Mouse (Mus musculus) skeletal muscle tissue, adult 2 months (tissue): Measurements from ENCODE around the gene Gsc.
"Not testable (repeated sequence)": the region's sequence is repeated elsewhere in the genome, so short reads cannot be mapped to it uniquely, and the experiment has no call there.

Experiments
- DNase-seq: peaks from one replicate; pipeline ENCODE4 v3.0.0-alpha.2; 2012; ENCODE audit warnings: low read depth, low spot score

The Gsc gene

GRCm38 (mm10) chr12:104459377-104459776 lies 13.8 kb downstream of the Gsc start:
- DNase-seq: no peak

- DNase-seq: no peak
Measured at GRCm38 (mm10) chr12:104453002-104453401, 20.1 kb downstream of the Gsc start.

GRCm38 (mm10) chr12:104450257-104450656 lies 22.9 kb downstream of the Gsc start:
- no peak for DNase-seq

GRCm38 (mm10) chr12:104448099-104448498 lies 25.0 kb downstream of the Gsc start:
- no peak for DNase-seq

- not testable (repeated sequence) for DNase-seq
Measured at GRCm38 (mm10) chr12:104447056-104447455, 26.1 kb downstream of the Gsc start.

- no peak for DNase-seq
Measured at GRCm38 (mm10) chr12:104443716-104444115, 29.4 kb downstream of the Gsc start.

- DNase-seq: peak; percentile 52
Measured at GRCm38 (mm10) chr12:104440087-104440760, 32.9 kb downstream of the Gsc start.

- DNase-seq: no peak
Measured at GRCm38 (mm10) chr12:104433951-104434735, 39.0 kb downstream of the Gsc start.

GRCm38 (mm10) chr12:104433214-104433613 lies 39.9 kb downstream of the Gsc start:
- DNase-seq: no peak

- no peak for DNase-seq
Measured at GRCm38 (mm10) chr12:104431359-104431758, 41.8 kb downstream of the Gsc start.

- no peak for DNase-seq
Measured at GRCm38 (mm10) chr12:104426915-104427314, 46.2 kb downstream of the Gsc start.

GRCm38 (mm10) chr12:104425591-104425990 lies 47.5 kb downstream of the Gsc start:
- DNase-seq: no peak

GRCm38 (mm10) chr12:104422615-104423392 lies 50.3 kb downstream of the Gsc start:
- no peak for DNase-seq
